Comparison of ENCODE assay signal across 7 mouse cellular contexts in genomic region chr6:88065116-88065515, GRCm38 (mm10). TPM values are rescaled to one million over a fixed set of nuclear protein-coding genes. Genes with fewer than 3 reads are reported as not detected.
DNase-seq lines count a peak whose midpoint lies in the region; ATAC-seq and TF ChIP-seq lines count a peak whose summit lies in the region.

No protein-coding gene starts in this region.

- no peaks in the 10 kb centered on the region for H3K4me1 ChIP-seq in cortical plate, adult 2 months (ENCODE audit: control insufficient read depth, insufficient read depth, low read length)
- no peaks in the 10 kb centered on the region; the same call in 1 of the 2 replicates for H3K4me1 ChIP-seq in lung, postnatal 0 days (ENCODE audit: insufficient read depth, low read depth, low read length)
- peaks cover 7% of the 10 kb centered on the region for H3K4me1 ChIP-seq in thymus, adult 2 months (replicated peaks; ENCODE audit: control insufficient read depth, insufficient read depth, low read length)

- peak overlapping the region; percentile 87 for H3K27ac ChIP-seq in cortical plate, adult 2 months (ENCODE audit: insufficient read depth, low read length)
- H3K27ac ChIP-seq in lung, postnatal 0 days (ENCODE audit: low read length), result peak overlapping the region; percentile 62
- no peak overlapping the region for H3K27ac ChIP-seq in thymus, adult 2 months (ENCODE audit: control insufficient read depth, insufficient read depth, low read length)

- TF ChIP-seq EP300 in lung, postnatal 0 days (IDR thresholded peaks at IDR 0.05), result peak; percentile 58; the same call in 1 of the 2 replicates

- no peaks in the 10 kb centered on the region for H3K9me3 ChIP-seq in lung, postnatal 0 days (ENCODE audit: low read length)

- H3K4me2 ChIP-seq in lung, postnatal 0 days (replicated peaks; ENCODE audit: low read depth, low read length), result no peak overlapping the region

- no peaks in the 10 kb centered on the region for H3K27me3 ChIP-seq in lung, postnatal 0 days (replicated peaks; ENCODE audit: insufficient read depth, low read length)
- no peaks in the 10 kb centered on the region for H3K27me3 ChIP-seq in thymus, adult 2 months (ENCODE audit: control insufficient read depth, insufficient read depth, low read length)

- H3K4me3 ChIP-seq in cortical plate, adult 2 months (ENCODE audit: insufficient read depth, low read length), result no peak overlapping the region
- H3K4me3 ChIP-seq in lung, postnatal 0 days (ENCODE audit: low read depth, low read length), result no peak overlapping the region
- H3K4me3 ChIP-seq in thymus, adult 2 months (ENCODE audit: control insufficient read depth, insufficient read depth, low read length), result no peak overlapping the region

- no peak for TF ChIP-seq CTCF in cortical plate, adult 2 months (IDR thresholded peaks at IDR 0.05; ENCODE audit: extremely low read depth, insufficient read depth, low read length)
- no peak for TF ChIP-seq CTCF in lung, postnatal 0 days (IDR thresholded peaks at IDR 0.05)
- no peak for TF ChIP-seq CTCF in thymus, adult 2 months (IDR thresholded peaks at IDR 0.05; ENCODE audit: borderline replicate concordance, control insufficient read depth, extremely low read depth, insufficient read depth, low read length, poor library complexity)

- no peak for TF ChIP-seq POLR2A in cortical plate, adult 2 months (IDR thresholded peaks at IDR 0.05; ENCODE audit: extremely low read depth, insufficient read depth, low read length)
- TF ChIP-seq POLR2A in thymus, adult 2 months (IDR thresholded peaks at IDR 0.05; ENCODE audit: control insufficient read depth, extremely low read depth, insufficient read depth, low read length, poor library complexity), result no peak

- peak; percentile 11 for DNase-seq in right cerebral cortex, postnatal 14 days
- DNase-seq in right cerebral cortex, adult 18-20 months, result no peak
- DNase-seq in kidney, adult 11 months, result peak; percentile 61
- DNase-seq in lung, postnatal 0 days (ENCODE audit: low spot score), result peak; percentile 67
- DNase-seq in thymus, postnatal 0 days (ENCODE audit: low spot score), result no peak
- DNase-seq in thymus, adult 2 months, result no peak

- H3K36me3 ChIP-seq in lung, postnatal 0 days (ENCODE audit: insufficient read depth, low read length), result no peaks in the 10 kb centered on the region
- no peaks in the 10 kb centered on the region for H3K36me3 ChIP-seq in thymus, adult 2 months (ENCODE audit: control insufficient read depth, insufficient read depth, low read length)

- H3K9ac ChIP-seq in lung, postnatal 0 days (replicated peaks; ENCODE audit: low read depth), result no peak overlapping the region

- 30% methylated on average over 4 of the region's 4 CpGs for WGBS in lung, postnatal 0 days
- WGBS in thymus, adult 2 months, result 8% methylated on average over 4 of the region's 4 CpGs

- ATAC-seq in lung, postnatal 0 days, result peak; percentile 26; the same call in 1 of the 2 replicates

RNA-seq across cellular contexts. Expression of gene Rpn1, which starts 19.2 kb away (rescaled TPM):
- 144 and 150 TPM in 2 replicates for polyA plus RNA-seq in cortical plate, adult 2 months (2012; rRNA removed)
- 209 and 226 TPM in 2 replicates for polyA plus RNA-seq in lung, postnatal 0 days (2015; fragmentation: Nextera tagmentation; extraction: Ambion mirVana)
- polyA plus RNA-seq in thymus, postnatal 0 days (2015; fragmentation: Nextera tagmentation; extraction: Ambion mirVana), result 177 and 200 TPM in 2 replicates
- 133 and 158 TPM in 2 replicates for polyA plus RNA-seq in thymus, adult 2 months (2012; rRNA removed)

RNA-seq across cellular contexts. Expression of gene Rab7, which starts 20.0 kb away (rescaled TPM):
- 429 and 432 TPM in 2 replicates for polyA plus RNA-seq in cortical plate, adult 2 months (2012; rRNA removed)
- polyA plus RNA-seq in lung, postnatal 0 days (2015; fragmentation: Nextera tagmentation; extraction: Ambion mirVana), result 242 and 253 TPM in 2 replicates
- polyA plus RNA-seq in thymus, postnatal 0 days (2015; fragmentation: Nextera tagmentation; extraction: Ambion mirVana), result 194 and 223 TPM in 2 replicates
- 145 and 148 TPM in 2 replicates for polyA plus RNA-seq in thymus, adult 2 months (2012; rRNA removed)

Comparison
In these comparisons a context has a peak if more than half of its experiments do, and no peak if none do; other contexts are left out.
1. DNase-seq: peak in right cerebral cortex, postnatal 14 days (single experiment), kidney, adult 11 months (single experiment) and lung, postnatal 0 days (single experiment); none in right cerebral cortex, adult 18-20 months (single experiment), thymus, postnatal 0 days (single experiment) and thymus, adult 2 months (single experiment).